ENCODE assay signal across 1 mouse cellular context in genomic region chr13:120313584-120313983, GRCm38 (mm10).
TF ChIP-seq lines count a peak whose summit lies in the region.

No protein-coding gene starts in this region.

TF ChIP-seq in CH12.LX, 34 proteins besides CTCF, POLR2A, EP300 and RAD21 (continued from another document):
- peak; percentile 88 for TF ChIP-seq SMC3 (IDR thresholded peaks at IDR 0.05; ENCODE audit: low read depth, low read length)
- TF ChIP-seq HCFC1 (IDR thresholded peaks at IDR 0.05; ENCODE audit: low read depth, low read length) = no peak; the same call in 1 of the 2 replicates
- TF ChIP-seq NELFE (IDR thresholded peaks at IDR 0.05; ENCODE audit: low read depth, low read length) = peak; percentile 40; the same call in 1 of the 2 replicates
- no peak for TF ChIP-seq MAFK (IDR thresholded peaks at IDR 0.05; ENCODE audit: insufficient replicate concordance, low read length)
- TF ChIP-seq MAZ (IDR thresholded peaks at IDR 0.05; ENCODE audit: low read depth, low read length) = no peak
- peak; percentile 72 for TF ChIP-seq ZC3H11A (IDR thresholded peaks at IDR 0.05; ENCODE audit: low read depth, low read length)
